Mouse (Mus musculus): Measurements from ENCODE around the gene Pot1a. TPM values are rescaled to one million over a fixed set of nuclear protein-coding genes. Genes with fewer than 3 reads are reported as not detected.
A peak's percentile ranks its signal among the peaks of the same experiment; 100 is the strongest.

The Pot1a gene
- total RNA-seq, 2 experiments from 2014 or later, result 16.2 to 18.9 TPM

GRCm38 (mm10) chr6:25710601-25711000, 98.4 kb downstream of the Pot1a start:
- TF ChIP-seq CTCF (IDR thresholded peaks at IDR 0.05), result no peak
- Histone ChIP-seq H3K27ac (no peak overlapping the region), H3K4me3 (no peak overlapping the region)
- intact Hi-C loops (cut with DNase I), result no loop called here
- DNase-seq (ENCODE audit: extremely low spot score in 1 of 2, low spot score in 2 of 2), result no peak

GRCm38 (mm10) chr6:25709250-25709895, 99.7 kb downstream of the Pot1a start:
- DNase-seq (ENCODE audit: extremely low spot score in 1 of 2, low spot score in 2 of 2), result peak; percentile 38 to 62
- Histone ChIP-seq H3K27ac (no peak overlapping the region), H3K4me3 (no peak overlapping the region)
- intact Hi-C loops (cut with DNase I), result loop anchor here (2.0 to 10.0 kb wide), 3 partner anchors 395 to 987 kb away; no protein-coding TSS in a partner anchor
- peak; percentile 87 for TF ChIP-seq CTCF (IDR thresholded peaks at IDR 0.05)

- no peak for TF ChIP-seq CTCF (IDR thresholded peaks at IDR 0.05)
- intact Hi-C loops (cut with DNase I), result loop anchor here (10.0 kb wide), 1 partner anchor 385 kb away; no protein-coding TSS in a partner anchor
These were observed 109.1 kb downstream of the Pot1a start for GRCm38 (mm10) chr6:25699956-25700355.

More at GRCm38 (mm10) chr6:25699956-25700355, 109.1 kb downstream of the Pot1a start:
- no peak overlapping the region for H3K27ac ChIP-seq
- H3K4me3 ChIP-seq, result no peak overlapping the region
- DNase-seq (ENCODE audit: extremely low spot score in 1 of 2, low spot score in 2 of 2), result no peak

Other genes with a start within 250 kb of the Pot1a start
- 10 to 100 TPM; 16.3 to 18.6 TPM for gene Gpr37, start 118.5 kb downstream of the Pot1a start, total RNA-seq (2021)

Measured in left cerebral cortex, adult 2 months (tissue).